Comparison of ENCODE assay signal across 7 mouse cellular contexts in genomic region chr5:64701780-64702231, GRCm38 (mm10).
A peak's percentile ranks its signal among the peaks of the same experiment; 100 is the strongest.
DNase-seq lines count a peak whose midpoint lies in the region; ATAC-seq and TF ChIP-seq lines count a peak whose summit lies in the region.

No protein-coding gene starts in this region.

- H3K36me3 ChIP-seq in hindbrain, postnatal 0 days (ENCODE audit: insufficient read depth, low read length): no peaks in the 10 kb centered on the region

- no peak overlapping the region for H3K9ac ChIP-seq in hindbrain, postnatal 0 days (replicated peaks; ENCODE audit: low read length)

- no peaks in the 10 kb centered on the region for H3K27me3 ChIP-seq in hindbrain, postnatal 0 days (ENCODE audit: insufficient read depth, low read length)

- TF ChIP-seq CTCF in hindbrain, postnatal 0 days (IDR thresholded peaks at IDR 0.05; ENCODE audit: low read depth): no peak

- H3K27ac ChIP-seq in hindbrain, postnatal 0 days: peak overlapping the region; percentile 78

- peak; percentile 93 for ATAC-seq in hindbrain, postnatal 0 days

- WGBS in hindbrain, postnatal 0 days: 12% methylated on average over 7 of the region's 7 CpGs

- H3K4me3 ChIP-seq in hindbrain, postnatal 0 days (ENCODE audit: low read length): no peak overlapping the region

- 0 out of 2 replicates have a peak, but pooled peaks cover 11% of the 10 kb centered on the region for H3K4me1 ChIP-seq in hindbrain, postnatal 0 days (ENCODE audit: insufficient read depth, low read length)

- no peak overlapping the region; the same call in 1 of the 2 replicates for H3K4me2 ChIP-seq in hindbrain, postnatal 0 days (ENCODE audit: low read depth, low read length)

- H3K9me3 ChIP-seq in hindbrain, postnatal 0 days (ENCODE audit: low read length): no peaks in the 10 kb centered on the region

- intact Hi-C loops in gastrocnemius, postnatal 14 days (cut with DNase I; ENCODE audit: low total_unique reads): loop anchor here (5.0 kb wide), 1 partner anchor 110 kb away; no protein-coding TSS in a partner anchor

- DNase-seq in adrenal gland, postnatal 25 days: peak; percentile 37
- DNase-seq in embryo, embryonic 11 days: peak; percentile 53
- peak; percentile 75 for DNase-seq in gastrocnemius, postnatal 14 days
- peak; percentile 86 for DNase-seq in hindbrain, postnatal 0 days (ENCODE audit: low spot score)
- peak; percentile 68 to 83 for DNase-seq in left cerebral cortex, adult 18-20 months (ENCODE audit: low spot score in 2 of 2)
- peak; percentile 88 for DNase-seq in lung, postnatal 25 days (ENCODE audit: low spot score)
- peak; percentile 64 to 80 for DNase-seq in right cerebral cortex, adult 2 months (ENCODE audit: low spot score in 2 of 2)

Comparison
In these comparisons a context has a peak if more than half of its experiments do, and no peak if none do; other contexts are left out.
1. DNase-seq: peak in every context shown above with its lines; median percentile 88 in lung, postnatal 25 days; 86 in hindbrain, postnatal 0 days; 76 in left cerebral cortex, adult 18-20 months; 75 in gastrocnemius, postnatal 14 days; 72 in right cerebral cortex, adult 2 months; 53 in embryo, embryonic 11 days; 37 in adrenal gland, postnatal 25 days.